Mouse (Mus musculus) regulatory T cell (primary cell): ENCODE measurements around the gene Sdcbp2.
"Not testable (repeated sequence)": the region's sequence is repeated elsewhere in the genome, so short reads cannot be mapped to it uniquely, and the experiment has no call there.

ENCODE experiments used
- in situ Hi-C: fragments of 300-600 bp; cut with MboI, MseI; formaldehyde crosslinking; loops from one replicate; pipeline ENCODE4 v1.15.1; 2025; ENCODE audit warnings: high pct_unique_total_duplicates

Sdcbp2 gene

GRCm38 (mm10) chr2:151564006-151564405 is 8.4 kb upstream of the Sdcbp2 start:
- in situ Hi-C loops: loop anchor here (25.0 kb wide), 2 partner anchors 652 to 1252 kb away; partner anchors contain the start of genes Abhd12, Gins1 and Gm10130

GRCm38 (mm10) chr2:151564986-151565385 is 7.4 kb upstream of the Sdcbp2 start:
- in situ Hi-C loops: loop anchor here (25.0 kb wide), 2 partner anchors 653 to 1253 kb away; partner anchors contain the start of genes Abhd12, Gins1 and Gm10130

- in situ Hi-C loops: loop anchor here (25.0 kb wide), 2 partner anchors 655 to 1255 kb away; partner anchors contain the start of genes Abhd12, Gins1 and Gm10130
These were observed 5.6 kb upstream of the Sdcbp2 start for GRCm38 (mm10) chr2:151566856-151567255.

- in situ Hi-C loops: loop anchor here (25.0 kb wide), 2 partner anchors 657 to 1257 kb away; partner anchors contain the start of genes Abhd12, Gins1 and Gm10130
These were observed 3.0 kb upstream of the Sdcbp2 start for GRCm38 (mm10) chr2:151569452-151569851.

- in situ Hi-C loops: loop anchor here (25.0 kb wide), 2 partner anchors 661 to 1261 kb away; partner anchors contain the start of genes Abhd12, Gins1 and Gm10130
These were observed 1.2 kb downstream of the Sdcbp2 start for GRCm38 (mm10) chr2:151573667-151574066.

GRCm38 (mm10) chr2:151574607-151575006 is 2.2 kb downstream of the Sdcbp2 start:
- in situ Hi-C loops: loop anchor here (5.0 to 25.0 kb wide), 3 partner anchors 32 to 1262 kb away; partner anchors contain the start of genes Abhd12, Fkbp1a, Gins1 and Gm10130

- in situ Hi-C loops: loop anchor here (5.0 kb wide), 1 partner anchor 33 kb away; the partner anchor contains the start of gene Fkbp1a
These were observed 2.8 kb downstream of the Sdcbp2 start for GRCm38 (mm10) chr2:151575119-151575698.

GRCm38 (mm10) chr2:151575699-151576389 is 3.4 kb downstream of the Sdcbp2 start:
- in situ Hi-C loops: loop anchor here (5.0 kb wide), 1 partner anchor 34 kb away; the partner anchor contains the start of gene Fkbp1a

- in situ Hi-C loops: loop anchor here (5.0 kb wide), 1 partner anchor 37 kb away; the partner anchor contains the start of gene Fkbp1a
These were observed 6.8 kb downstream of the Sdcbp2 start for GRCm38 (mm10) chr2:151579183-151579582.

- in situ Hi-C loops: loop anchor here (5.0 kb wide), 1 partner anchor 89 kb away; the partner anchor contains the start of gene Nsfl1c
These were observed 8.5 kb downstream of the Sdcbp2 start for GRCm38 (mm10) chr2:151580945-151581344.

- in situ Hi-C loops: no loop called here
These were observed 13.5 kb downstream of the Sdcbp2 start for GRCm38 (mm10) chr2:151585934-151586333.

- in situ Hi-C loops: no loop called here
These were observed 14.4 kb downstream of the Sdcbp2 start for GRCm38 (mm10) chr2:151586807-151587206.

- in situ Hi-C loops: no loop called here
These were observed 14.9 kb downstream of the Sdcbp2 start for GRCm38 (mm10) chr2:151587306-151587705.

GRCm38 (mm10) chr2:151598068-151598467 is 25.6 kb downstream of the Sdcbp2 start:
- in situ Hi-C loops: no loop called here

- in situ Hi-C loops: no loop called here
These were observed 29.7 kb downstream of the Sdcbp2 start for GRCm38 (mm10) chr2:151602106-151602505.

- in situ Hi-C loops: no loop called here
These were observed 31.2 kb downstream of the Sdcbp2 start for GRCm38 (mm10) chr2:151603630-151604029.

GRCm38 (mm10) chr2:151605437-151605987 is 33.1 kb downstream of the Sdcbp2 start:
- in situ Hi-C loops: no loop called here

GRCm38 (mm10) chr2:151608435-151608834 is 36.0 kb downstream of the Sdcbp2 start:
- in situ Hi-C loops: no loop called here

GRCm38 (mm10) chr2:151609974-151610373 is 37.6 kb downstream of the Sdcbp2 start:
- in situ Hi-C loops: no loop called here

GRCm38 (mm10) chr2:151615779-151616178 is 43.4 kb downstream of the Sdcbp2 start:
- in situ Hi-C loops: not testable (repeated sequence)

- in situ Hi-C loops: no loop called here
These were observed 44.3 kb downstream of the Sdcbp2 start for GRCm38 (mm10) chr2:151616551-151617329.
